Mouse (Mus musculus) C2C12 (cell line): ENCODE data around the gene Fam53b.

Experiments used
- CTCF ChIP-seq: IDR thresholded peaks from one replicate; pipeline ENCODE4 v1.5.1; 2011; ENCODE audit not compliant: control insufficient read depth, insufficient read depth, insufficient read length
- FOSL1 ChIP-seq: IDR thresholded peaks from one replicate; pipeline ENCODE4 v1.8.0; 2011; ENCODE audit warnings: mild to moderate bottlenecking, low read length; ENCODE audit not compliant: poor library complexity, insufficient read depth, severe bottlenecking
- MAX ChIP-seq: IDR thresholded peaks from one replicate; pipeline ENCODE4 v1.6.1; 2011; ENCODE audit warnings: mild to moderate bottlenecking, control low read depth
- MYOD1 ChIP-seq: IDR thresholded peaks from one replicate; pipeline ENCODE4 v1.6.1; 2011; ENCODE audit warnings: low read depth; ENCODE audit not compliant: control insufficient read depth, insufficient read length
- MYOG ChIP-seq: IDR thresholded peaks from one replicate; pipeline ENCODE4 v1.6.1; 2011; ENCODE audit not compliant: control insufficient read depth, insufficient read length; ENCODE audit errors: extremely low read depth
- USF1 ChIP-seq: IDR thresholded peaks from one replicate; pipeline ENCODE4 v1.6.1; 2011; ENCODE audit warnings: low read depth, mild to moderate bottlenecking, control low read depth, moderate library complexity

GRCm38 (mm10) chr7:132754389-132754750 is 59.3 kb downstream of the Fam53b start:
- TF ChIP-seq MYOD1 (no peak), CTCF (no peak), MAX (no peak), USF1 (no peak), MYOG (no peak), FOSL1 (no peak)
